Comparison of ENCODE assay signal across 8 mouse cellular contexts in genomic region chr2:93313768-93314632, GRCm38 (mm10). TPM values are rescaled to one million over a fixed set of nuclear protein-coding genes. Genes with fewer than 3 reads are reported as not detected.
DNase-seq lines count a peak whose midpoint lies in the region; ATAC-seq lines count a peak whose summit lies in the region.

No protein-coding gene starts in this region.

- no peak for DNase-seq in heart, postnatal 14 days
- no peak for DNase-seq in layer of hippocampus, adult 9-11 months

- peak overlapping the region; percentile 30; the same call in 1 of the 2 replicates for H3K9ac ChIP-seq in heart, embryonic 11.5 days (ENCODE audit: low read depth, low read length)
- no peak overlapping the region for H3K9ac ChIP-seq in heart, embryonic 15.5 days
- H3K9ac ChIP-seq in kidney, embryonic 14.5 days (ENCODE audit: low read depth, low read length), result no peak overlapping the region
- no peak overlapping the region for H3K9ac ChIP-seq in neural tube, embryonic 12.5 days

- WGBS in heart, embryonic 11.5 days (ENCODE audit: insufficient replicate concordance), result 45% methylated on average over 15 of the region's 15 CpGs
- 36% methylated on average over 15 of the region's 15 CpGs for WGBS in heart, embryonic 15.5 days
- 21% methylated on average over 15 of the region's 15 CpGs for WGBS in kidney, embryonic 14.5 days
- 27% methylated on average over 15 of the region's 15 CpGs for WGBS in neural tube, embryonic 12.5 days

- H3K4me2 ChIP-seq in heart, embryonic 11.5 days, result no peak overlapping the region
- no peak overlapping the region for H3K4me2 ChIP-seq in heart, embryonic 15.5 days
- H3K4me2 ChIP-seq in kidney, embryonic 14.5 days (replicated peaks; ENCODE audit: low read depth, low read length), result no peak overlapping the region
- peak overlapping the region; percentile 16; the same call in 1 of the 2 replicates for H3K4me2 ChIP-seq in neural tube, embryonic 12.5 days (replicated peaks)

- peak overlapping the region; percentile 38; the same call in 1 of the 2 replicates for H3K27ac ChIP-seq in heart, embryonic 11.5 days (ENCODE audit: low read depth, low read length)
- H3K27ac ChIP-seq in heart, embryonic 15.5 days, result peak overlapping the region; percentile 93
- H3K27ac ChIP-seq in kidney, embryonic 14.5 days (ENCODE audit: low read depth, low read length), result peak overlapping the region; percentile 67; the same call in 1 of the 2 replicates
- H3K27ac ChIP-seq in neural tube, embryonic 12.5 days, result peak overlapping the region; percentile 60

- no peaks in the 10 kb centered on the region for H3K36me3 ChIP-seq in heart, embryonic 11.5 days (ENCODE audit: control insufficient read depth, insufficient read depth, low read length)
- H3K36me3 ChIP-seq in heart, embryonic 15.5 days, result 0 out of 2 replicates have a peak, but pooled peaks cover 4% of the 10 kb centered on the region
- peaks cover 9% of the 10 kb centered on the region for H3K36me3 ChIP-seq in kidney, embryonic 14.5 days (ENCODE audit: control insufficient read depth, insufficient read depth, low read length)
- H3K36me3 ChIP-seq in neural tube, embryonic 12.5 days, result peaks cover 26% of the 10 kb centered on the region

- no peak for ATAC-seq in heart, embryonic 11.5 days (replicated peaks; ENCODE audit: insufficient number of reproducible peaks, low FRiP score, low TSS enrichment)
- ATAC-seq in heart, embryonic 15.5 days (replicated peaks; ENCODE audit: insufficient number of reproducible peaks, insufficient read depth, low FRiP score, low read depth), result no peak
- peak; percentile 41; the same call in 1 of the 2 replicates for ATAC-seq in kidney, embryonic 14.5 days (ENCODE audit: low FRiP score, low TSS enrichment)
- ATAC-seq in neural tube, embryonic 12.5 days (ENCODE audit: low FRiP score, low read depth), result peak; percentile 52
- ATAC-seq in megakaryocyte progenitor cell, adult 5-6 weeks (replicated peaks; ENCODE audit: poor library complexity), result no peak
- no peak for ATAC-seq in cerebellum, adult (ENCODE audit: insufficient number of reproducible peaks, low FRiP score, low TSS enrichment)

- no peak overlapping the region for H3K4me3 ChIP-seq in heart, embryonic 11.5 days (ENCODE audit: low read depth, low read length)
- no peak overlapping the region for H3K4me3 ChIP-seq in heart, embryonic 15.5 days
- H3K4me3 ChIP-seq in kidney, embryonic 14.5 days (ENCODE audit: low read length), result no peak overlapping the region
- no peak overlapping the region for H3K4me3 ChIP-seq in neural tube, embryonic 12.5 days

- H3K4me1 ChIP-seq in heart, embryonic 11.5 days (ENCODE audit: control insufficient read depth, insufficient read depth, low read length), result peaks cover 73% of the 10 kb centered on the region
- peaks cover 78% of the 10 kb centered on the region for H3K4me1 ChIP-seq in heart, embryonic 15.5 days (replicated peaks)
- peaks cover 27% of the 10 kb centered on the region for H3K4me1 ChIP-seq in kidney, embryonic 14.5 days (ENCODE audit: control insufficient read depth, insufficient read depth, low read length)
- H3K4me1 ChIP-seq in neural tube, embryonic 12.5 days, result peaks cover 77% of the 10 kb centered on the region

- no peaks in the 10 kb centered on the region for H3K27me3 ChIP-seq in heart, embryonic 11.5 days (ENCODE audit: control insufficient read depth, insufficient read depth, low read length)
- no peaks in the 10 kb centered on the region for H3K27me3 ChIP-seq in heart, embryonic 15.5 days
- H3K27me3 ChIP-seq in kidney, embryonic 14.5 days (ENCODE audit: control insufficient read depth, insufficient read depth, low read length), result no peaks in the 10 kb centered on the region
- H3K27me3 ChIP-seq in neural tube, embryonic 12.5 days (replicated peaks), result no peaks in the 10 kb centered on the region

- no peaks in the 10 kb centered on the region for H3K9me3 ChIP-seq in heart, embryonic 11.5 days (replicated peaks; ENCODE audit: control insufficient read depth, low read length)
- no peaks in the 10 kb centered on the region for H3K9me3 ChIP-seq in heart, embryonic 15.5 days (replicated peaks)
- no peaks in the 10 kb centered on the region for H3K9me3 ChIP-seq in kidney, embryonic 14.5 days (ENCODE audit: control insufficient read depth, low read length)
- H3K9me3 ChIP-seq in neural tube, embryonic 12.5 days, result no peaks in the 10 kb centered on the region

- intact Hi-C loops in heart, postnatal 14 days (cut with DNase I), result no loop called here

RNA-seq across cellular contexts. Expression of gene Tspan18, which starts 20.3 kb away (rescaled TPM):
- polyA plus RNA-seq in heart, embryonic 11.5 days (2014; fragmentation: Nextera tagmentation; extraction: Ambion mirVana), result 75.5 and 84.5 TPM in 2 replicates
- total RNA-seq in heart, postnatal 14 days (2021), result 10 to 100 TPM; 29.9 to 32.7 TPM
- 31.7 and 39.6 TPM in 2 replicates for polyA plus RNA-seq in heart, embryonic 15.5 days (2015; fragmentation: Nextera tagmentation; extraction: Ambion mirVana)
- 40.8 and 49.2 TPM in 2 replicates for polyA plus RNA-seq in kidney, embryonic 14.5 days (2014; fragmentation: Nextera tagmentation; extraction: Ambion mirVana)
- polyA plus RNA-seq in neural tube, embryonic 12.5 days (2016; fragmentation: Nextera tagmentation; extraction: Ambion mirVana), result 50.7 and 53.9 TPM in 2 replicates
- total RNA-seq in megakaryocyte progenitor cell, adult 5-6 weeks (2015), result 0.39 TPM in 1 of 2 replicates, not detected in the other
- total RNA-seq in megakaryocyte progenitor cell, adult 5-6 weeks (2017), result not detected in 2 replicates

Comparison
In these comparisons a context has a peak if more than half of its experiments do, and no peak if none do; other contexts are left out.
1. ATAC-seq: peak in kidney, embryonic 14.5 days (single experiment) and neural tube, embryonic 12.5 days (single experiment); none in heart, embryonic 11.5 days (single experiment), heart, embryonic 15.5 days (single experiment), megakaryocyte progenitor cell, adult 5-6 weeks (single experiment) and cerebellum, adult (single experiment).
2. H3K27ac ChIP-seq: peak in every context shown above with its lines; median percentile 93 in heart, embryonic 15.5 days; 67 in kidney, embryonic 14.5 days; 60 in neural tube, embryonic 12.5 days; 38 in heart, embryonic 11.5 days.